Mouse (Mus musculus): ENCODE measurements around the gene Cd5l. TPM values are rescaled to one million over a fixed set of nuclear protein-coding genes. Genes with fewer than 3 reads are reported as not detected.

Gene Cd5l
- total and polyA plus RNA-seq, 3 experiments, result 0.11 to 0.17 (median 0.11) TPM

DNA sequence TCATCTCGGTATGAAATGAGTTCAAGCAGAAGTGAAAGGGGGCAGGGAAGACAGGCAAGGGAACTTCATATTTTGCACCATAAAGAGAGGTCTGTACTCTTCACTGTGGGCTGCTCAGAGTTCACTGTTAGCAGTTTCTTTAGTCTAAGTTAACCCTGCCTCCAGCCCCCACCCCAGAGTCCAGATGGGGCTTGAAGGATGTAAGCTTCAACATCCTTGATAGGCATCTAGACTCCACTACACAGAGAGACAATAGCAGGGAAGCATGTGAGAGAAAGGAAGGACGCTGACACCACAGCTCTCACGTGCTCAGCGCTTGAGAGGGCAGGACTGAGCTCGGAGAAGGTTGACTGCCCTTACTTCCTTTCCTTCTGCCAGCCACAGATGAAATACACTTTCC lies 43.6 kb downstream of the Cd5l start (continued):
- TF ChIP-seq MEF2A (IDR thresholded peaks at IDR 0.05; ENCODE audit: borderline replicate concordance, low read depth, low read length), result no peak

DNA sequence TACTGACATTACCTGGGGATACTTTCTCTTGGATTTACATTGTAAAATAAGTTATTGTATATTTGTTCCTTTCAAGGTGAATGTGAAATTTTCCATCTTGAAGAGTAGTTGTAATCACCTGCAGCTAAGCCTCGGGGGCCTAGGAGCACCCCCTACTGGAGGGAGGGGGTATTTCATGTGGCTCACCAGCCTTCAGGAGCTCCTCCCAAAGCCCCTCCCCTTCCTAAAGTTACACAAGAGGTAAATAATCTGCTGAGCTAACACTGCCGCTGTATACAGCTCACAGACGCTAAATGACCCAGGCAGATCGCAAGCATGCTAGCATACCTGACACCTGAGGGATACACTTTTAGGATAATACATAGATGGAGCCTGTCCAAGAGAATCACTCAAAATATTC lies 50.5 kb downstream of the Cd5l start:
- H3K4me3 ChIP-seq (replicated peaks in 1 of 3; ENCODE audit: low read depth in 2 of 3, low read length in 2 of 3, poor library complexity in 1 of 3), result no peak overlapping the region
- H3K27me3 ChIP-seq (replicated peaks), result no peaks in the 10 kb centered on the region
- in situ Hi-C loops (cut with MboI; ENCODE audit: low pct_ligation_motif_present, low pct_unique_long_range_greater_than_20kb, low sequenced_read_pairs), result no loop called here
- H3K4me1 ChIP-seq (ENCODE audit: control insufficient read depth in 1 of 2, insufficient read depth in 2 of 2), result peaks cover 7 to 44% of the 10 kb centered on the region in 2 experiments; a peak in 3 of 4 replicates
- peak; percentile 90 for DNase-seq (ENCODE audit: extremely low read depth)
- no peak overlapping the region for H3K27ac ChIP-seq (ENCODE audit: insufficient read depth, low read depth)
- TF ChIP-seq CHD1 (IDR thresholded peaks at IDR 0.05; ENCODE audit: low read depth, low read length) (no peak), KAT2A (IDR thresholded peaks at IDR 0.05; ENCODE audit: insufficient replicate concordance, low read length) (no peak), E2F4 (IDR thresholded peaks at IDR 0.05; ENCODE audit: insufficient replicate concordance, low read depth, low read length) (no peak), JUND (conservative IDR thresholded peaks at IDR 0.05; ENCODE audit: low read depth, low read length) (no peak), ZNF384 (IDR thresholded peaks at IDR 0.05; ENCODE audit: low read depth, low read length) (no peak), IRF4 (IDR thresholded peaks at IDR 0.05; ENCODE audit: low read depth, low read length) (0 out of 2 replicates have a peak, but pooled peaks have one; percentile 32), JUN (IDR thresholded peaks at IDR 0.05; ENCODE audit: insufficient read depth, low read depth, low read length) (no peak; the same call in 1 of the 2 replicates), NELFE (IDR thresholded peaks at IDR 0.05; ENCODE audit: low read depth, low read length) (no peak), EP300 (IDR thresholded peaks at IDR 0.05; ENCODE audit: low read length) (no peak), SMC3 (IDR thresholded peaks at IDR 0.05; ENCODE audit: low read depth, low read length) (peak; percentile 97), ZC3H11A (IDR thresholded peaks at IDR 0.05; ENCODE audit: low read depth, low read length) (peak; percentile 73), RCOR1 (conservative IDR thresholded peaks at IDR 0.05; ENCODE audit: low read depth, low read length) (no peak), GABPA (IDR thresholded peaks at IDR 0.05; ENCODE audit: insufficient replicate concordance, low read depth, low read length) (no peak), USF1 (IDR thresholded peaks at IDR 0.05; ENCODE audit: low read depth, low read length) (no peak), ELF1 (IDR thresholded peaks at IDR 0.05; ENCODE audit: low read depth, low read length) (no peak), MYC (IDR thresholded peaks at IDR 0.05; ENCODE audit: low read depth, low read length) (no peak), CTCF (conservative IDR thresholded peaks at IDR 0.05 in 1 of 2, IDR thresholded peaks at IDR 0.05 in 1 of 2; ENCODE audit: low read depth in 2 of 2, low read length in 2 of 2) (peak; percentile 93 to 94), ZMIZ1 (IDR thresholded peaks at IDR 0.05; ENCODE audit: low read depth, low read length) (no peak), MAX (IDR thresholded peaks at IDR 0.05; ENCODE audit: low read length) (no peak), POLR2A (IDR thresholded peaks at IDR 0.05; ENCODE audit: low read depth, low read length) (no peak), UBTF (IDR thresholded peaks at IDR 0.05; ENCODE audit: low read depth, low read length) (no peak), RAD21 (IDR thresholded peaks at IDR 0.05; ENCODE audit: low read depth, low read length) (peak; percentile 89), CHD2 (IDR thresholded peaks at IDR 0.05; ENCODE audit: low read length) (no peak), MAFK (IDR thresholded peaks at IDR 0.05; ENCODE audit: insufficient replicate concordance, low read length) (no peak), TBP (conservative IDR thresholded peaks at IDR 0.05; ENCODE audit: low read depth, low read length) (no peak), BHLHE40 (IDR thresholded peaks at IDR 0.05; ENCODE audit: low read depth, low read length) (0 out of 2 replicates have a peak, but pooled peaks have one; percentile 31), MEF2A (IDR thresholded peaks at IDR 0.05; ENCODE audit: borderline replicate concordance, low read depth, low read length) (no peak), HCFC1 (IDR thresholded peaks at IDR 0.05; ENCODE audit: low read depth, low read length) (peak; percentile 31; the same call in 1 of the 2 replicates), ETS1 (conservative IDR thresholded peaks at IDR 0.05; ENCODE audit: low read depth, low read length) (no peak), MXI1 (IDR thresholded peaks at IDR 0.05; ENCODE audit: low read depth, low read length) (no peak), POLR2AphosphoS2 (IDR thresholded peaks at IDR 0.05; ENCODE audit: low read depth, low read length) (no peak), USF2 (conservative IDR thresholded peaks at IDR 0.05; ENCODE audit: low read depth, low read length) (no peak), MAZ (IDR thresholded peaks at IDR 0.05; ENCODE audit: low read depth, low read length) (peak; percentile 84), TCF12 (IDR thresholded peaks at IDR 0.05; ENCODE audit: low read depth, low read length) (0 out of 2 replicates have a peak, but pooled peaks have one; percentile 27), ZKSCAN1 (IDR thresholded peaks at IDR 0.05; ENCODE audit: borderline replicate concordance, low read depth, low read length) (no peak), PAX5 (IDR thresholded peaks at IDR 0.05; ENCODE audit: low read length) (no peak), SIN3A (IDR thresholded peaks at IDR 0.05; ENCODE audit: low read length) (no peak), NRF1 (IDR thresholded peaks at IDR 0.05; ENCODE audit: low read depth, low read length) (no peak)
- H3K79me2 ChIP-seq (replicated peaks; ENCODE audit: control insufficient read depth, extremely low read depth, insufficient read depth, poor library complexity, severe bottlenecking), result no peaks in the 10 kb centered on the region
- no peaks in the 10 kb centered on the region for H3K9me3 ChIP-seq (replicated peaks; ENCODE audit: low read length)
- H3K36me3 ChIP-seq (replicated peaks in 1 of 2; ENCODE audit: control insufficient read depth in 1 of 2, insufficient read depth in 1 of 2, low read length in 1 of 2), result no peaks in the 10 kb centered on the region
- H3K9ac ChIP-seq (ENCODE audit: insufficient read depth, low read depth), result no peak overlapping the region
- dilution Hi-C loops (cut with MboI; ENCODE audit: extremely low pct_ligation_motif_present, extremely low pct_unique_long_range_greater_than_20kb, low sequenced_read_pairs), result no loop called here
- H3K4me2 ChIP-seq (ENCODE audit: insufficient read depth, low read depth, poor library complexity, severe bottlenecking), result 0 out of 2 replicates have a peak overlapping the region, but pooled peaks have one; percentile 22

Data from CH12.LX (cell line).